In the genomic region with DNA sequence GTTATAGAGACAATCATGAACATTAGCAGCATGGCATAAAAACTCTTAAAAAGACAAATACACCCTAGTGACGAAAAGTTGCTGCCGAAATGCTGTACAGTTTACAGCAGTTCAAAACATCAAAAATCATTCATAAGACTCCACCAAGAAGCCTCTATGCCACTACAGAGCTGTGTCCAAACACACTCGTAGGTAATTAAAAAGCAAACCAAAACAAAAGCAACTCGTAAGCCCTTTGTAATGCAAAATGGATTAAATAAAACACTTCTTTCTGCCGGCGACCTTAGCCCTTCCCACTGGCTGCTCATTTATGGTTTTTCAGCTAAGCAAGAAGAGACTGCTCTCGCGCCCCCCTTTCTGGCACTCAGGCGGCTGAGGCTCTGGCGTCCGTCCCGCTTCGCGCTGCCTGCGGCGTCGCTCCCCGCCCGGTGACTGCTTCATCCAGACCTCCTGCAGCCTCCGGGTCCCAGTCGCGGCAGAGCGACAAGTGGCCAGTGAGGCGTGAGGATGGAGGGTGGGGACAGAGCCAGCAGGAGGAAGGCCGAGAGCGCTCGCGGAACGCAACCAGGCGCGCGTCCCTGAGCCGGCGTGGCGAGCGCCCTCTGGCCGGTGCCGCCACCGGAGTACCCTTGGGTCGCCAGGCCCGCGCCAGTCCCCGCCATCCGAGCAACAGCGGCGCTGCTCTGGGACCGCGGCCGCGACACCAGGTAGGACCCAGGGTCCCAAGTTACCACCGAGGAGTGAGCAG, we compare ENCODE assay signal across 8 mouse cellular contexts. TPM values are rescaled to one million over a fixed set of nuclear protein-coding genes. Genes with fewer than 3 reads are reported as not detected.
DNase-seq lines count a peak whose midpoint lies in the region; ATAC-seq and TF ChIP-seq lines count a peak whose summit lies in the region.

Gene Prkcq, plus strand, starts transcription at position 355 of the 748 bp plus-strand sequence.

- no peak for TF ChIP-seq CTCF in ES-Bruce4 (IDR thresholded peaks at IDR 0.05; ENCODE audit: low read depth, low read length)
- TF ChIP-seq CTCF in forebrain, postnatal 0 days (IDR thresholded peaks at IDR 0.05; ENCODE audit: low read depth) = no peak
- peak; percentile 55 for TF ChIP-seq CTCF in layer of hippocampus, adult 2 months (conservative IDR thresholded peaks at IDR 0.05)
- TF ChIP-seq CTCF in olfactory bulb, adult 2 months (IDR thresholded peaks at IDR 0.05; ENCODE audit: insufficient read depth, low read depth, low read length) = no peak

- no peaks in the 10 kb centered on the region; the same call in none of the 2 replicates for H3K27me3 ChIP-seq in ES-Bruce4 (ENCODE audit: control insufficient read depth, insufficient read depth, low read length, poor library complexity, severe bottlenecking)
- H3K27me3 ChIP-seq in forebrain, postnatal 0 days (ENCODE audit: insufficient read depth, low read length) = peaks cover 40% of the 10 kb centered on the region
- peaks cover 10% of the 10 kb centered on the region for H3K27me3 ChIP-seq in lung, embryonic 15.5 days

- no peaks in the 10 kb centered on the region for H3K4me1 ChIP-seq in ES-Bruce4 (ENCODE audit: control insufficient read depth, insufficient read depth, low read length)
- H3K4me1 ChIP-seq in forebrain, postnatal 0 days (ENCODE audit: insufficient read depth) = no peaks in the 10 kb centered on the region
- no peaks in the 10 kb centered on the region for H3K4me1 ChIP-seq in lung, embryonic 15.5 days
- H3K4me1 ChIP-seq in olfactory bulb, adult 2 months (ENCODE audit: control insufficient read depth, insufficient read depth, low read length) = peaks cover 6% of the 10 kb centered on the region

- no peak for TF ChIP-seq POLR2A in ES-Bruce4 (IDR thresholded peaks at IDR 0.05; ENCODE audit: insufficient read depth, low read length)
- no peak for TF ChIP-seq POLR2A in olfactory bulb, adult 2 months (IDR thresholded peaks at IDR 0.05; ENCODE audit: insufficient read depth, low read depth, low read length)

- no peak for TF ChIP-seq EP300 in ES-Bruce4 (IDR thresholded peaks at IDR 0.05; ENCODE audit: insufficient read depth, low read depth, low read length)

- H3K4me3 ChIP-seq in ES-Bruce4 (ENCODE audit: low read depth, low read length) = peak within 1 kb of the TSS; percentile 49
- peak within 1 kb of the TSS; percentile 55 for H3K4me3 ChIP-seq in forebrain, postnatal 0 days (ENCODE audit: low read depth, low read length)
- peak within 1 kb of the TSS; percentile 55 for H3K4me3 ChIP-seq in layer of hippocampus, adult 2 months
- H3K4me3 ChIP-seq in lung, embryonic 15.5 days = peak within 1 kb of the TSS; percentile 52
- H3K4me3 ChIP-seq in olfactory bulb, adult 2 months (ENCODE audit: insufficient read depth, low read depth, low read length) = peak within 1 kb of the TSS; percentile 52

- H3K9me3 ChIP-seq in ES-Bruce4 (replicated peaks; ENCODE audit: control insufficient read depth, insufficient read depth, low read length, poor library complexity, severe bottlenecking) = no peaks in the 10 kb centered on the region
- no peaks in the 10 kb centered on the region for H3K9me3 ChIP-seq in forebrain, postnatal 0 days (ENCODE audit: low read length)
- H3K9me3 ChIP-seq in lung, embryonic 15.5 days = no peaks in the 10 kb centered on the region

- no peak within 1 kb of the TSS for H3K27ac ChIP-seq in ES-Bruce4 (ENCODE audit: insufficient read depth, low read length)
- no peak within 1 kb of the TSS for H3K27ac ChIP-seq in forebrain, postnatal 0 days (ENCODE audit: low read depth, low read length)
- H3K27ac ChIP-seq in layer of hippocampus, adult 2 months = peak within 1 kb of the TSS; percentile 81
- H3K27ac ChIP-seq in lung, embryonic 15.5 days = no peak within 1 kb of the TSS
- H3K27ac ChIP-seq in olfactory bulb, adult 2 months (ENCODE audit: insufficient read depth, low read depth, low read length) = no peak within 1 kb of the TSS

- peak within 1 kb of the TSS; percentile 13 for H3K9ac ChIP-seq in ES-Bruce4 (ENCODE audit: low read depth, poor library complexity, severe bottlenecking)
- peak within 1 kb of the TSS; percentile 48 for H3K9ac ChIP-seq in forebrain, postnatal 0 days
- peak within 1 kb of the TSS; percentile 17; the same call in 1 of the 2 replicates for H3K9ac ChIP-seq in lung, embryonic 15.5 days

- peak within 1 kb of the TSS; percentile 99 for H3K4me2 ChIP-seq in forebrain, postnatal 0 days (ENCODE audit: low read depth)
- H3K4me2 ChIP-seq in lung, embryonic 15.5 days = peak within 1 kb of the TSS; percentile 94

- H3K36me3 ChIP-seq in ES-Bruce4 (ENCODE audit: control insufficient read depth, insufficient read depth, low read length, poor library complexity, severe bottlenecking) = no peaks in the 10 kb centered on the region
- no peaks in the 10 kb centered on the region for H3K36me3 ChIP-seq in forebrain, postnatal 0 days (ENCODE audit: insufficient read depth)
- H3K36me3 ChIP-seq in lung, embryonic 15.5 days = no peaks in the 10 kb centered on the region

- ATAC-seq in forebrain, postnatal 0 days = peak; percentile 70
- peak; percentile 80 for ATAC-seq in lung, embryonic 15.5 days (ENCODE audit: borderline replicate concordance, extremely low read depth, low FRiP score, low TSS enrichment)

- 2% methylated on average over 51 of the region's 51 CpGs for whole genome bisulfite sequencing in forebrain, postnatal 0 days
- 3% methylated on average over 51 of the region's 51 CpGs for WGBS in lung, embryonic 15.5 days
- WGBS in olfactory bulb, adult 2 months = 2% methylated on average over 51 of the region's 51 CpGs

- intact Hi-C loops in heart, postnatal 36 days (cut with DNase I) = loop anchor here (5.0 kb wide), 1 partner anchor 85 kb away; no protein-coding TSS in a partner anchor

- DNase-seq in cerebellum, adult 11-12 months = peak; percentile 16
- DNase-seq in forebrain, postnatal 0 days = peak; percentile 66
- peak; percentile 59 to 62 for DNase-seq in heart, postnatal 36 days
- DNase-seq in layer of hippocampus, adult 2 months (ENCODE audit: low spot score in 2 of 2) = peak; percentile 32 to 39
- DNase-seq in thymus, postnatal 10 days (ENCODE audit: low spot score in 2 of 2) = peak; percentile 63 to 72

RNA-seq across cellular contexts. Expression of gene Prkcq, which starts in this region (rescaled TPM):
- not detected in 2 replicates for polyA plus RNA-seq in ES-Bruce4 (2011; ENCODE audit: insufficient read depth, insufficient read length, low read depth, missing spikeins)
- 4.3 and 4.8 TPM in 2 replicates for total RNA-seq in forebrain, postnatal 0 days (2014; rRNA removed)
- polyA plus RNA-seq in forebrain, postnatal 0 days (2015; fragmentation: Nextera tagmentation; extraction: Ambion mirVana) = 3.2 and 5.2 TPM in 2 replicates
- 1 to 10 TPM; 2.1 TPM for total RNA-seq in heart, postnatal 36 days (2021)
- 1 to 10 TPM; 7.4 to 8.9 TPM for total RNA-seq in layer of hippocampus, adult 2 months (2021)
- polyA plus RNA-seq in lung, embryonic 15.5 days (2015; fragmentation: Nextera tagmentation; extraction: Ambion mirVana) = 1.8 and 3.1 TPM in 2 replicates
- polyA plus RNA-seq in olfactory bulb, adult 2 months (2012; ENCODE audit: insufficient read depth, insufficient read length, low replicate concordance, missing spikeins) = not detected in 2 replicates

Comparison
In these comparisons a context has a peak if more than half of its experiments do, and no peak if none do; other contexts are left out.
1. DNase-seq: peak in every context shown above with its lines; median percentile 68 in thymus, postnatal 10 days; 66 in forebrain, postnatal 0 days; 60 in heart, postnatal 36 days; 36 in layer of hippocampus, adult 2 months; 16 in cerebellum, adult 11-12 months.